Mouse (Mus musculus) granulocyte monocyte progenitor cell, adult 5-6 weeks (primary cell): ENCODE measurements around the gene Psmc5. TPM values are rescaled to one million over a fixed set of nuclear protein-coding genes. Genes with fewer than 3 reads are reported as not detected.
"Not testable (repeated sequence)": the region's sequence is repeated elsewhere in the genome, so short reads cannot be mapped to it uniquely, and the experiment has no call there.

Source experiments
- ATAC-seq: replicated peaks from 2 replicates; pipeline ENCODE4 v1.8.0; 2016; ENCODE audit warnings: mild to moderate bottlenecking, moderate TSS enrichment, inconsistent platforms; ENCODE audit not compliant: poor library complexity, severe bottlenecking
- total RNA-seq, 2 experiments: library from RNA; stranded (forward) in 1 of 2; stranded (reverse) in 1 of 2; fragments of 200-712, 200-1000 nt in 1 of 2; fragments of >200 nt in 1 of 2; fragmentation: Nextera tagmentation in 1 of 2; gene quantifications; 2 replicates each; pipeline ENCODE4 v1.2.3; 2014 to 2017

The Psmc5 gene
- total RNA-seq (2014; fragmentation: Nextera tagmentation) (106 and 108 TPM in 2 replicates), total RNA-seq (2017) (108 and 116 TPM in 2 replicates)

DNA sequence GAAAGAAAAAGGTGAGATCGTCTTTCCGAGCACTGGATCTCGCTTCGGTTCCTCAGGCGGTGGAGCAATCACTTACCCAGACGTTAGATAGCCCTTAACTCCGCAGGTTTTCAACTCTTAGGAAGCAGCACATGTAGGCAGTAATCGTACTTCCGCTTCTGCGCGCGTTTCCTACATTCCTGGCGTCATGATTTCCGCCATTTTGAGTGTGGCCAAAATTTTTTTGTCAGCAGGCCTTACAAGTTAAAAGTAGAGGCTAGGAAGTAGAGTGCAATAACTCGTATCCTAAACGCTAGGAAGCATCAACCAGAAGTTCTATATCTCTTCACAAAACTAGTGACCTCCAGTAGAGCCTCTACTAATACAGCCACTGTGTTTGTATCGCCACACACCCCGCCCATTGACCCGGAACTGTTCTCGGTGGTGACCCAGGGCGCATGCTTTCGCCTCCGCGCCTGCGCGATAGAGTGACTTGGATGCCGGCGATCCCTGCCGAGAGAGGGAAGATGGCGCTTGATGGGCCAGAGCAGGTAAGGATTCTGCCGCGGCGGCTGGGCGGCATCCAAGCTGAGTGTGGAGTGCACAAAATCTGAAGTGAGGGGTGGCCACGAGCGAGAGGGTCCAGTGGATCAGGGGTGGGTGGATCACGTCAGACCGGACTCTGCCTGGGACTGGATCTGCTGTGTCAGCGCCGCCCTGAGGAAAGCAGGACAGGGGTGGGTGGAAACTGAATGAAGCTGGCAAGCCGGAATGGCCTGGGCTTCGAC lies at the start of gene Psmc5, which contains the start of gene Ftsj3:
Gene Psmc5 (plus strand): TSS at position 470 of the 767 bp plus-strand sequence.
Gene Ftsj3 (minus strand): TSS at position 395 of the 767 bp plus-strand sequence.
- ATAC-seq, result peak; percentile 85

DNA sequence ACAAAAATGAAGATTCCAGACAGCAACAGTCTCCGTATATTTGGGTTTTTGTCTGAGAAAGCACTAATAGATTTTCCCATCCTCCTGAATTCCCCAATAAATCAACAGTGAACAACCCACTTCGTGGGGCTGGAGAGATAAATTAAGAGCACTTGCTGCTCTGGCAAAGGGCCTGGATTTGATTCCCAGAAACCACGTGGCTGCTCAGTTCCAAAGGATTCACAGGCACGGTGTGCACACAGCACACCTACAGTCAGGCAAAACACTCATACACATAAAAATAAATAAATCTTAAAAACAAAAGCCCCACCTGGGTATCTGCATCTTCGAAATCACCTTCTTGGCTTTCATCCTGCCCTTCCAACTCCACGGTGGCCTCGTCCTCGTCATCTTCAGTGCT lies 43.2 kb upstream of the Psmc5 start:
- no peak for ATAC-seq

DNA sequence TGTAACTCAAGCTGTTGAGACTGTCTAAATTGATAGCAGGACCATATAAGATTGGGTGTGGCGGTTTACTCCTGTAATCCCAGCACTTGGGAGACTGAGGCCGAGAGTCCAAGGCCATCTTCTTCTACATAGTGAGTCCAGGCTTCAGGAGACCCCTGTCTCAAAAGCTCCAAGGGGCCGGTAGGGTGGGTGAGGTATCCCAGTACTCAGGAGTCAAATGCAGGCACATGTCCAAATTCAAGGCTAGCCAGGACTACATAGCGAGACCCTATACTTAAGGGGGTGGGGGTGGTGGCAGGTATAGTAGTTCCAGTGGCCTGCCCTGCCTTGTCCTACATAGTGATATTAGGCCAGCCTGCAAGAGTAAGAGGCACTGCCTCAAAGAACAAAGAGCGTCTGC lies 41.1 kb upstream of the Psmc5 start:
- ATAC-seq, result no peak

DNA sequence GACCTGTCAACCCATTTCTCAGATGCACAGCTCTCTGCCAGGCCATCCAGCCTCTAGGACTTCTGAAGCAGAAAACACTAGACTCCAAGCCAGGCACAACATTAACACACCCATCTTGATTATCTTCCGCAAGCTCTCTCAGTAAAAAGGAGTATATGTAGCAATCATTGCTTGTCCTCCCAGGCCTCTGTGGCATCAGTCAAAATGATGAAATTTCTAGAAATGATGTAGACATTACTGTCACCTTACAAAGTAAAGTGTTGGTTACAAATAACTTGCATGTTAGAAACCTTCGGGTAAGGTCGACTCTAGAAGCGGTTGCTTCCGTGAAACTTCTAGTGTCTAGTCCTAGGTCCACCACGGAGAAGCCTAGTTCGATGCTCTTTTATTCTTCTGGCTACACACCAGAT lies 40.5 kb upstream of the Psmc5 start:
- peak; percentile 30 for ATAC-seq

DNA sequence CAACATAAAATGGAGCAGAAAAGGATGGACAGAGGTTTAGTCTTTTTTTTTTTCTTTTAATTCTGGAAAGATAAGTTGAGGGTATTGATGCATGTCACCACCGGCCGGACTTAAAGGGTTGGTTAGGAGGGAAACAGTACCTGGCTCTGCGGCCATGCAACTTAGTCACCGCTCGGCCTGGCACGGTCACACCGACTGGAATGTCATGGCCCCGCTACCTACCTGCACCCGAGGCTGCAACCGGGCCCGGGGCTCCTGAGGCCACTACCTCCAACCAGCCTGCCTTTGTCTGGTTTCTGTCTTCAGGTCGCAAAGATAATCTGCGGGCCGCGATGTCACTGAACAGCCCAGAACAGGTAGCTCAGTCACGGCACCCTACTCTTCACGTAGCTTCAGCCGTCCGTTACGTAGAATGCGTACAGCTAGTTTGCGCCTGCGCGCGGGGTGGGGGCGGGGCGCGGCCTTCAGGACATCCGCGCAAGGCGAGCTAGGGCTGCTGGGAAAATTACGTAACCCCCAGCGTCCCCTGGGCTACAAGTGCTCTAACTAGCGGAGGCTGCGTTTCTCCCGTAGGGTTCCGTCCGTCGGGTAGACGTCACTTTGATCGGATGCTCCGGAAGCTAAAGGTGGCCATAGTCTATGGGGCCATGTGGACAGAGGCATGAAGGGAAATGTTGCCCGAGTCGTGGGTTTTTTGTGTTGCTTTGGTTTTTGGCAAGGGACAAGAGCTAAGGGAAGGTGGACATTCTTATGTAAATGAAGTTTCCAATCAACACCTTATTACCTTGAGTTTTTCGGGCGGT lies 39.8 kb upstream of the Psmc5 start, which contains the start of gene Ccdc47:
Gene Ccdc47 (minus strand): TSS at position 418 of the 803 bp plus-strand sequence.
- ATAC-seq, result peak; percentile 83

DNA sequence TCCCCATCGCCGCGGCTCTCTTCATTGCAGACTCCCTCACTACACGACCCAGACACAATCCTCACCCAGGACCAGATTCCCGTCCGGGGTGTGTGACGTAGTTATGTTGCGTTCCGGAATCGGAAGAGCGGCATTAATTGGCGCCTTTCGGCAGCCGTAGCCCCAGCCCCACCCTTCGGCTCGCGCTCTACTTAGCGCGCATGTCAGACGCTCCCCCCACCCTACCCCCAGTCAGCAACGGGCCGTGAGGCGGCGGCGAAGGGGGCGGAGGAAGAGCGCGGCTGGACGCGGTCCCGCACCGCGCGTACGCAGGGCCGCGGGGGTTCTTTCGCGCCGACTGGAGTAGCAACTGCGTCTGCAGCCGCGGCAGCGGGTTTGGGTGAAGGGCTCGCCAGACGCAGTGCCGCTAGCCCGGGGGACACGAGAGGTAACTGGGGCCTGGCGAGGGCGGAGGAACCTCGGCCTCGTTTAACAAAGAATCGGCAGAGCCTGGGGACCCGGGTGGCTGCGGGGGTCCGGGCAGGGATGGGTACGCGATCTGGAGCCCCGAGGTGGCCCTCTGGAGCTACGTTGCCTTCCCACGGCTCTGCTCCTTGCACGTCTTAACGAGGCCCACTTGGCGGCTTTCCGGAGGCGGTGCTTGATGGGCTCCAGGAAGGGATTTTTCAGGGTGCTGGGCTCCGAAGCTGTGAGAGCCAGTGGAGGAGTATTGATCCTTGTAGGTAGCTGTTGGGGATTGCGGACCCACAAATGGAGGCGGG lies 39.0 kb upstream of the Psmc5 start, which contains the start of gene Ddx42:
Gene Ddx42 (plus strand): TSS at position 197 of the 761 bp plus-strand sequence.
- peak; percentile 78 for ATAC-seq

DNA sequence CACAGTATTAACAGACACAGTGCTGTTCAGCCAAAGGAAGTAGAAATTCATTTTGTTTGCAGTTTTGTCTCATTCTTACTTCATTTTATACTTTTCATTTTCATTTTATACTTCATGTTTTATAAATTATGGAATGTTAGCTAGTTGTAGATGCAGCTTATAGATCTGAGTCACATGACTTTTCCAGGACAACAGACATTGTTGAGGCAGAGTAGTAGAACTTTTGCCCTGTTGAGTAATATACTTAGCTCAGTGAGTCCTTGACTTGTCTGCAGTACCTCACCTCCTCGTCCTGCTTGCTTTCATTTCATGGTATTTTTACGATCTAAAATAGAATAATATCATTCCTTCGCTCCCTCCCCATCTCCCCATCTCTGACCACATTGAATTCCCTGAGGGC lies 35.4 kb upstream of the Psmc5 start:
- no peak for ATAC-seq

DNA sequence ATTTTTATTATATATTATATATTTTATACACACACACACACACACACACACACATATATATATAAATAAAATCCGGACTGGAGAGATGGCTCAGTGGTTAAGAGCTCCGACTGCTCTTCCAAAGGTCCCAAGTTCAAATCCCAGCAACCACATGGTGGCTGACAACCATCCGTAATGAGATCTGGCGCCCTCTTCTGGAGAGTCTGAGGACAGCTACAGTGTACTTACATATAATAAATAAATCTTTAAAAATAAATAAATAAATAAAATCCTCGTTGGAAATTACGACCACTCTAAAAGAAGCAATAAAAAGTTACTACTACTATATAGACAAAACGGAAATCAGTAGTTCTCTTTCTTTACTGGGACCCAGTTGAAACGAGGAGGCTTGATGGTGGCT lies 22.0 kb upstream of the Psmc5 start:
- not testable (repeated sequence) for ATAC-seq

DNA sequence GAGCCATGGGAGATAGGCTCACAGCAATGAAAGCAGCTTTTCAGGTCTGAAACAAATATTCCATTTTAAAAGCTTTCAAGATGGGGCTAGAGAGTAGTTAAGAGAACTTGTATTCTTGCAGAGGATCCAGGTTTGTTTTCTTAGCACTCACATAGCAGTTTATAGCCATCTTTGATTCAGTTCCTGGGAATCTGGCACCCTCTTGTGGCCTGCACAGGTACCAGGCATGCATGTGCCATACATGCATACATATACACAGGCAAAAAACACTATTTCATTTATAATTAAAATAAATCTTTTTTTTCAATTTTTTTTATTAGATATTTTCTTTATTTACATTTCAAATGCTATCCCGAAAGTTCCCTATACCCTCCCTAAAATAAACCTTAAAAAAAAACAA lies 9.1 kb upstream of the Psmc5 start:
- 0 out of 2 replicates have a peak, but pooled peaks have one; percentile 40 for ATAC-seq

DNA sequence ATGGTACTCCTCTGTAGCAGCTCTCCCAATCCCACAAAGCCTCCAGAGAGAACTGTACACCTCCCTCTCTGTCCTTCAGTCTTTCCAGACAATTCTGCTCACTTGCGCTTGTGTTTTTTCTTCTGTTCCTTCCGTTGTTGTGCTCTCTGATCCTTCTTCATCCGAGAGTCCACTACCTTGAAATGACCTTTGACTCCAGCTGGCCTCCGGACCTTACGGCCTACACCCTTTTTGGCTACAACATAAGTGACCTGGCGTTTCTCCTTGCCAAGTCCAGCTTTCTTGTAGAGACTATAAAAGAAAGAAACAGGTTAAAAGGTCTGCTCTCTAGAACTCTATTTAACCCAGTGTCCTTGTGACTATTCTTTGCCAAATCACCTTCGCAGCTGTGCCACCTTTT lies 6.6 kb upstream of the Psmc5 start:
- ATAC-seq, result no peak

DNA sequence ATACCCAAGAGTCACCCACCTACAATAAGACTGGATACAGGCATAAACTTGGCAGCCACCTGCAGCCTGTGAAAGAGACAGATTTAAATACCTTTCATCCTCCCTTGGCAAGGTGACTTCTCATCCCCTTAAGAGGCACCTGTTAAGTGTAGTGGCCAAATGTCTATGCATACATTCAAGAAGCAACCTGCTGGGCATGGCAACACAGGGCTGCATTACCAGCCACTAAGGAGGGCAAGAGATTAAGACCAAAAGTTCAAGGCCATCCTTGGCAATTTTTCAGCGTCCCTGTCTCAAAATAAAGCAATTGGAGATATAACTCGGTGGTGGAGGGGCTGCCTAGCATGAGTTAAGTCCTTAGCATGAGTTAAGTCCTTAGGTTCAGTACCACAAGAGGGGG lies 1.2 kb upstream of the Psmc5 start:
- ATAC-seq, result no peak

DNA sequence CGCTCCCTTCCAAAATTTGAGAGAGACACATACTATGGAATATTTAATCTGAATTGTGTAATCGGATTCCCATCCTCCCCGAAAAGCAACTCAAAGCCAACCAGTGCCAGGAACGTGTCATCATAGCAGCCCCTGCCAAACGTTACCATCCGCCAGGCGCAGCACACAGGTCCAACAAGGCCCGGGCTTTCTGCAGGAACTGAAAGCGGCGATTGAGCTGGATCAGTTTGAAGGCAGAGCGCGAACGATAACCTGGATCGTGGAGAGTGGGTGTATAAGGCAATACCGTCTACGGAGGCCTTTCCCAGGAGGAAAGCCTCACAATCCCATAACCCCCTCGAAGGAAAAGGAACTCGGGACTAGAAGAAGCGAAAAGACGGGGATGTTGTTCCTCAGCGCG lies 780 bp upstream of the Psmc5 start:
- peak; percentile 40; the same call in 1 of the 2 replicates for ATAC-seq

DNA sequence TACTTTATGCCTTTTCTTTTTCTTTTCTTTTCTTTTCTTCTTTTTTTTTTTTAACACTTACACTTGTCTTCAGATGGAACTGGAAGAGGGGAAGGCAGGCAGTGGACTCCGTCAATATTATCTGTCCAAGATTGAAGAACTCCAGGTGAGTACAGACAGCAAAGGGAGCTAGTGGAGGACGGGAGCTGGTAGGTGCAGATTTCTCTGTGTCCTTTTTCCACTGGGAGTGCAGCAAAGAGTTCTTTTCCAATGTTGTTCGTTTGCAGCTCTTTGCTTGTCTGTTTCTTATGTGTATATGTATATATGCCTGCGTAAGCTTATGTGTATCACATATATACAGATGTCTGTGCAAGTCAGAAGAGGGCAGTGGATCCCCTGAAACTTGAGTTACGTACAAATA lies 821 bp downstream of the Psmc5 start:
- no peak for ATAC-seq

DNA sequence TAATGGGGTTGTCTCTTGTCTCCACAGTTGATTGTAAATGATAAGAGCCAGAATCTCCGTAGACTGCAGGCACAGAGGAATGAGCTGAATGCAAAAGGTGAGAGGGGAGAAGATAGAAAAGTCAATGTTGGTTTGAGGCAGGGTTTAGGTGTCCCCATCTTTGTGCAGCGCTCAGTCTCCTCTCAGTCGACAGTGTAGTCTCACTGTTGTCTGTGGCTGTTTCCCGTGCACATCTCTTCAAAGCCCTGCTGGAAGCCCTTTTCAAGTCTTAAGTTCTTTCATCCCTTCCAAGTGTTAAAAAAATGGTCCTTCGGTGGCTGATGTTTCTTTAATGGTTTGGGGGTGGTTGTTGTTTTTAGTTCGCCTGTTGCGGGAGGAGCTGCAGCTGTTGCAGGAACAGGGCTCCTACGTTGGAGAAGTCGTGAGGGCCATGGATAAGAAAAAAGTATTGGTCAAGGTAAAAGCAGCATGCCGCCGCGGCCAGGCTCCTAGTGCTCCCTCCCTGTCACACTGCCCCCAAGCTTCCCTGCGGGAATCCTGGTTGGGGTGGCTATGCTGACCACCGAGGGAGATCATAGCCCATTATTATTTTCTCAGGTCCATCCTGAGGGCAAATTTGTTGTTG lies 5.0 kb downstream of the Psmc5 start:
- no peak for ATAC-seq

DNA sequence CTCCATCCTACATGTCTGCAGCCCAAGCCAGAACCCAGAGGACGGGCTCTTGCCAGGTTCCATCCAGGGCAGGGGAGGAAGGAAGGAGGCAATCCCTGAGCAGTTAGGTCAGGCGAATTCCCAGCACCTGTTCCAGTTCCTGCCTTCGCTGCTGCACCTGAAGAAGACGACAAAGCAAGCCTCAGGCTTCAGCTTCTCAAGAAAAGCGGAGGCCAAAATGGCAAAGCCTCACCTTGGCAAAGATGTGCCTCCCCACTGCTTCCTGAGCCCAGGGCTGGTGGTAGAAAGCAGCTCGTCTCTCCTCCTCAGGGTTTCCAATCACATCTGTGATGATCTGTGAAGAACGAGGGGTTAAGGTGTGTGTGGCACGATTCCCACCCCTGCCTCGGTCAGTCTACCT lies 8.0 kb downstream of the Psmc5 start:
- no peak for ATAC-seq

DNA sequence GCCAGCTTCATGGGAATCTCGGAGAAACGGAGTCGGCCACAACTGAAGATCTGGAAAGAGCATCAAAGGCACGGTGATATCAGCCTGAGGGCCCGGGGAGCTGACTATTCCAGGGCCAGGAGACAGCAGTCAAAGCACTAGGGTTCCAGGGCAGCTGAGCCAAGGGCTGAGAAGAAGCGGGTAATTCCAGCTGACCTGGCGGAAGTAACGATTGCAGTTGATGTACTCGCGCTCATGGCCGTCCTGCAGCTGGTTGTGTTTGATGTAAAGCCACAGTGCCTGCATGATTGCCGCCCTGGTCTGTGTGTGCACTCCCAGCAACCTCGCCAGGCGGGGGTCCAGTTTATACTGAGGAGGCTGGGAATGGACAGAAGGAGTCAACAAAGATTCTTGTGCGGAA lies 9.0 kb downstream of the Psmc5 start:
- no peak for ATAC-seq

DNA sequence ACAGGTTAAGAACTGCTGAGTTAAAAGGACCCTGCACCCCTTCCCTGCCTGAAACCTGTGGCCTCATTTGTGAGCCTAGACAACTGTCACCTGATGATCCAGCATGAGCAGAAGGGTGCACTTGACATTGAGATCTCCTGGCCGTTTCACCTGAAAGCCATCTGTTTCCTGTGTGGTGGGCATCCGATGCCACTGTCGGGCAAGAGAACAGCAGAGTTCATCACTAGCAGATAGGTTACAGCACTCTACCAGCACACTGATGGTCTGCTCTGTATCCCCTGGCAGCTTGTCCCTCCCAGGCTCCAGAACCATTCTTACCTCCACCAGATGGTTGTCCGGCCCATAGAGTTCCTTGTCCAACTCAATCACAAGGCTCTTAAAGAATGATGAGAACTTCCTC lies 9.6 kb downstream of the Psmc5 start:
- ATAC-seq, result no peak

DNA sequence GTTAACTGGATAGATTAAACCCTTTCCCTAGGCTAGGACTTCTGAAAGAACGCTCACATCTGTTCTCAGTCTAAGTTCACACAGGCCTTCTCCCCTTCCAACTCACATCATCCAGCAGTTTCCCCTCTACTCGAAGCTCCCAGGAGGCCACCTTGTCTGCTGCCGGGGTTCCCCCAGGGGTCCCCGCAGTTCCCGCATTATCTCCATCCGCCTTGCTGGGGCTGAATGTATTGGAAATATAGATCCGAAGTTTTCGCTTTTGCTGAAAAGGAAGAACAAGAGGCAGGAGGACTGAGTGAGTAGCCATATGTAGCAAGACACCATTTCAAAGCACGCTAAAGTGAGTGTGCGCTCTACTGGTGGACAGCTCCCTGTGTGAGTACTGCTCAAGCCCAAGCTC lies 10.5 kb downstream of the Psmc5 start:
- ATAC-seq, result no peak

DNA sequence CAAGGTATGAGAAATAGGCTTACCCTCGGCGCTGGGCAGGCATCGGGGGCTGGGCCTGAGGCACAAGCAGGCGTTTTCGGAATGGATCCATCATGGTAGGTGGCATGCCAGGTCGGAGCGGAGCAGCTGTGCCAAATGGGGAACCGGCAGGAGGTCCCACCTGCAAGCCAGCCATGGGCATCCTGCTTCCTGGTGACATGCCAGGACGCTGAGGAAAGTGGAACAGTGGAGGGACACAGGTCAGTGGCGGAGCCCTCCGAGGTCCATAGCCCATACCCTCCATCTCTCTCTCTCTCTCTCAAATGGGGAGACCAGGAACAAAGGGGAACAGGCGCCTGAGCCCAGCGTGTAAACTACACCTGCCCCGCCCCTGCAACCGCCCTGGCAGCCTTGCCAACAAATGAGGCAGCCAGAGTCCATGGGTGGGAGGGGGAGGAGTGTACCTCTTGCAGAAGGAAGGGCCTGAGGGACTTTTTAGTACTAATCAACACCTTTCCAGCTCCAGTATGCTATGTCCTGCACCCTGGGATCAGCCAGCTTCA lies 11.4 kb downstream of the Psmc5 start:
- ATAC-seq, result no peak

DNA sequence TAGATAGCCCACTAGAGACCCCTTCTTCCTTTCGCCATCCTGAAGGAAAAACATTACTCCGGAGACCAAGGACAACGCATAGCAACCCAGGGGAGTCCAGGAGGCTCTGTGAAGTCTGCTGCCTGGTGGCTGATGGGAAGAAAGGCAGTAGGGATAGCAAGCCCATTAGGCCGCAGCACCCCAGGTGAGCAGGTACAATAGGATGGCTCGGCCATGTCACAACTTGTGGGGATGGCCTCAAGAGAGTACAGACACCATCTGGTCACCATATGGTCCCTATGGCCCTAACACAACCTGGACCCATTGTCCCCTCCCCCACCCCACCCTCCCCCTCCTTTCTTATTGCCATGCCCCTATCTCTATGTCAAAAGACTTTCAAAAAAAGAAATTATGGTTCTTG lies 11.9 kb downstream of the Psmc5 start:
- no peak for ATAC-seq
